11 mouse cellular contexts compared by ENCODE assay signal in the genomic region with DNA sequence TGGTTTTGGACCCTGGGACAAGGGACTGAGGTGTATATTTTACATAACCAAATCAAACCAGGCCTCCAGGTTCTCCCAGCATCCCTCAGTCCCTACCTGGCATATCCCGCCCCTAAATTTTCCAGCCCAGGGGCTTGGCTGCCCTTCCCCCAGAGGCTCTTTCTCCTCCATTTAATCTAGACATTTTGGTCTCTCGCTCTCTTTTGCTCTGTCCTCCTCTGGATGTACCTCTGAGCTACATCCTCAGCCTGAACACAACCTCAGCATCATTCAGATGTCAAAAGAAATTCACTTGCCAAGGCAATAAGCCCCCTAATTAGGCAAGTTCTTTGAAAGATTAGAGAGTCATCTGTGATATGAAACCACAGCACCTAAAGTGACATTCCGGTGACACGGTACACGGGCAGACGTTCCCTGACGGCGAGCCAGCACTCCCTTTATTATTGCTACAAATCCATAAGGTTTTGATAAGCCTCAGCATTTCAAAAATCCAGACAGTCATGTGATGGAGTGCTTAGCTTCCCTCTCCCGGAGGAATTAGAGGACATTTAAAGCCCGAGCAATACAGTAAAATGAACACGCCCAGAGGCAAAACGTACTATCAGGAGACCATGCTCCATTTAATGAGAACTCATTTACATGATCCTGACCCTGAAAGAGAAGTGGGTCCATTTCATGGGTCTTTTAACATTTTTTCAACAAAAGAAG. TPM values are rescaled to one million over a fixed set of nuclear protein-coding genes. Genes with fewer than 3 reads are reported as not detected.
DNase-seq lines count a peak whose midpoint lies in the region; ATAC-seq and TF ChIP-seq lines count a peak whose summit lies in the region.
"Had no signal": no experiment of that assay in that cellular context is flagged by ENCODE, and none has a peak within 500 bp of the region (broad histone marks: within the 10 kb centered on the region; RNA-seq: fewer than 3 reads in every experiment).

No protein-coding gene starts in this region.

- no peak overlapping the region for H3K27ac ChIP-seq in embryonic facial prominence, embryonic 11.5 days (replicated peaks; ENCODE audit: low read depth, low read length)
- no peak overlapping the region for H3K27ac ChIP-seq in embryonic facial prominence, embryonic 10.5 days (replicated peaks)
- H3K27ac ChIP-seq in ES-Bruce4 (ENCODE audit: insufficient read depth, low read length), result peak overlapping the region; percentile 57
- peak overlapping the region; percentile 40 for H3K27ac ChIP-seq in forebrain, postnatal 0 days (ENCODE audit: low read depth, low read length)
- H3K27ac ChIP-seq in midbrain, embryonic 15.5 days, result peak overlapping the region; percentile 51
- H3K27ac ChIP-seq: limb, embryonic 12.5 days had no signal

- no peaks in the 10 kb centered on the region for H3K4me1 ChIP-seq in embryonic facial prominence, embryonic 11.5 days (ENCODE audit: control insufficient read depth, insufficient read depth, low read length)
- peaks cover 39% of the 10 kb centered on the region for H3K4me1 ChIP-seq in embryonic facial prominence, embryonic 10.5 days
- H3K4me1 ChIP-seq in ES-Bruce4 (ENCODE audit: control insufficient read depth, insufficient read depth, low read length), result peaks cover 13% of the 10 kb centered on the region
- H3K4me1 ChIP-seq in forebrain, postnatal 0 days (ENCODE audit: insufficient read depth), result peaks cover 13% of the 10 kb centered on the region
- H3K4me1 ChIP-seq in midbrain, embryonic 15.5 days, result peaks cover 24% of the 10 kb centered on the region

- H3K27me3 ChIP-seq in embryonic facial prominence, embryonic 11.5 days (ENCODE audit: control insufficient read depth, insufficient read depth, low read length), result no peaks in the 10 kb centered on the region
- H3K27me3 ChIP-seq in embryonic facial prominence, embryonic 10.5 days (replicated peaks; ENCODE audit: low read depth, poor library complexity, severe bottlenecking), result no peaks in the 10 kb centered on the region
- no peaks in the 10 kb centered on the region for H3K27me3 ChIP-seq in ES-Bruce4 (ENCODE audit: control insufficient read depth, insufficient read depth, low read length, poor library complexity, severe bottlenecking)
- no peaks in the 10 kb centered on the region for H3K27me3 ChIP-seq in forebrain, postnatal 0 days (ENCODE audit: insufficient read depth, low read length)
- no peaks in the 10 kb centered on the region for H3K27me3 ChIP-seq in midbrain, embryonic 15.5 days (replicated peaks)
- H3K27me3 ChIP-seq: limb, embryonic 12.5 days had no signal

- no peaks in the 10 kb centered on the region for H3K9me3 ChIP-seq in embryonic facial prominence, embryonic 11.5 days (replicated peaks; ENCODE audit: control insufficient read depth, low read length)
- no peaks in the 10 kb centered on the region for H3K9me3 ChIP-seq in embryonic facial prominence, embryonic 10.5 days
- H3K9me3 ChIP-seq in ES-Bruce4 (replicated peaks; ENCODE audit: control insufficient read depth, insufficient read depth, low read length, poor library complexity, severe bottlenecking), result no peaks in the 10 kb centered on the region
- no peaks in the 10 kb centered on the region for H3K9me3 ChIP-seq in forebrain, postnatal 0 days (ENCODE audit: low read length)
- no peaks in the 10 kb centered on the region for H3K9me3 ChIP-seq in midbrain, embryonic 15.5 days
- H3K9me3 ChIP-seq: limb, embryonic 12.5 days had no signal

- TF ChIP-seq EP300 in ES-Bruce4 (IDR thresholded peaks at IDR 0.05; ENCODE audit: insufficient read depth, low read depth, low read length), result no peak

- H3K9ac ChIP-seq in embryonic facial prominence, embryonic 11.5 days (replicated peaks; ENCODE audit: low read length), result no peak overlapping the region
- H3K9ac ChIP-seq in ES-Bruce4 (ENCODE audit: low read depth, poor library complexity, severe bottlenecking), result peak overlapping the region; percentile 48
- H3K9ac ChIP-seq in forebrain, postnatal 0 days, result no peak overlapping the region
- no peak overlapping the region for H3K9ac ChIP-seq in midbrain, embryonic 15.5 days
- H3K9ac ChIP-seq: limb, embryonic 12.5 days had no signal

- H3K36me3 ChIP-seq in embryonic facial prominence, embryonic 11.5 days (replicated peaks; ENCODE audit: control insufficient read depth, insufficient read depth, low read depth, low read length), result no peaks in the 10 kb centered on the region
- H3K36me3 ChIP-seq in embryonic facial prominence, embryonic 10.5 days (replicated peaks), result peaks cover 10% of the 10 kb centered on the region; the same call in 1 of the 2 replicates
- H3K36me3 ChIP-seq in ES-Bruce4 (ENCODE audit: control insufficient read depth, insufficient read depth, low read length, poor library complexity, severe bottlenecking), result no peaks in the 10 kb centered on the region
- H3K36me3 ChIP-seq in forebrain, postnatal 0 days (ENCODE audit: insufficient read depth), result no peaks in the 10 kb centered on the region
- no peaks in the 10 kb centered on the region for H3K36me3 ChIP-seq in midbrain, embryonic 15.5 days (replicated peaks)
- H3K36me3 ChIP-seq: limb, embryonic 12.5 days had no signal

- no peak overlapping the region for H3K4me2 ChIP-seq in embryonic facial prominence, embryonic 11.5 days (ENCODE audit: low read depth, low read length)
- no peak overlapping the region for H3K4me2 ChIP-seq in forebrain, postnatal 0 days (ENCODE audit: low read depth)
- peak overlapping the region; percentile 6; the same call in 1 of the 2 replicates for H3K4me2 ChIP-seq in midbrain, embryonic 15.5 days
- H3K4me2 ChIP-seq: limb, embryonic 12.5 days had no signal

- peak; percentile 57 for DNase-seq in embryonic facial prominence, embryonic 11.5 days (ENCODE audit: low spot score)
- no peak for DNase-seq in embryonic facial prominence, embryonic 10.5 days (ENCODE audit: low spot score)
- DNase-seq in forebrain, postnatal 0 days, result no peak
- no peak for DNase-seq in spleen, adult 18-20 months
- no peak for DNase-seq in Muller cell, postnatal 12 days (ENCODE audit: inconsistent ontology term)
- DNase-seq in adrenal gland, adult 8-10 months, result no peak
- DNase-seq: cerebellum, postnatal 36 days; right cerebral cortex, adult 18-20 months had no signal

- 42% methylated on average over 12 of the region's 12 CpGs for WGBS in embryonic facial prominence, embryonic 11.5 days
- WGBS in embryonic facial prominence, embryonic 10.5 days, result 61% methylated on average over 12 of the region's 12 CpGs
- 27% methylated on average over 12 of the region's 12 CpGs for WGBS in forebrain, postnatal 0 days
- WGBS in midbrain, embryonic 15.5 days, result 29% methylated on average over 12 of the region's 12 CpGs

- H3K4me3 ChIP-seq in embryonic facial prominence, embryonic 11.5 days (ENCODE audit: low read depth, low read length), result no peak overlapping the region
- H3K4me3 ChIP-seq in embryonic facial prominence, embryonic 10.5 days, result no peak overlapping the region
- no peak overlapping the region for H3K4me3 ChIP-seq in ES-Bruce4 (ENCODE audit: low read depth, low read length)
- no peak overlapping the region for H3K4me3 ChIP-seq in forebrain, postnatal 0 days (ENCODE audit: low read depth, low read length)
- no peak overlapping the region for H3K4me3 ChIP-seq in midbrain, embryonic 15.5 days
- H3K4me3 ChIP-seq: limb, embryonic 12.5 days had no signal

- no peak for TF ChIP-seq CTCF in ES-Bruce4 (IDR thresholded peaks at IDR 0.05; ENCODE audit: low read depth, low read length)
- TF ChIP-seq CTCF in forebrain, postnatal 0 days (IDR thresholded peaks at IDR 0.05; ENCODE audit: low read depth), result no peak

- TF ChIP-seq POLR2A in ES-Bruce4 (IDR thresholded peaks at IDR 0.05; ENCODE audit: insufficient read depth, low read length), result no peak

- no peak for ATAC-seq in embryonic facial prominence, embryonic 11.5 days (replicated peaks; ENCODE audit: insufficient number of reproducible peaks, low FRiP score, low TSS enrichment, low read depth)
- no peak for ATAC-seq in forebrain, postnatal 0 days
- ATAC-seq in midbrain, embryonic 15.5 days (replicated peaks), result peak; percentile 87

RNA-seq across cellular contexts. Expression of a gene that starts 50.6 kb away (rescaled TPM):
- polyA plus RNA-seq in embryonic facial prominence, embryonic 11.5 days (2014; fragmentation: Nextera tagmentation; extraction: Ambion mirVana), result 44.5 and 46.9 TPM in 2 replicates
- polyA plus RNA-seq in embryonic facial prominence, embryonic 10.5 days (2016; fragmentation: Nextera tagmentation; extraction: Ambion mirVana), result 33.1 and 34.9 TPM in 2 replicates
- 123 and 141 TPM in 2 replicates for polyA plus RNA-seq in ES-Bruce4 (2011; ENCODE audit: insufficient read depth, insufficient read length, low read depth, missing spikeins)
- total RNA-seq in forebrain, postnatal 0 days (2014; rRNA removed), result 67.1 and 76.8 TPM in 2 replicates
- 29.6 and 44.4 TPM in 2 replicates for polyA plus RNA-seq in forebrain, postnatal 0 days (2015; fragmentation: Nextera tagmentation; extraction: Ambion mirVana)
- 52.0 and 53.8 TPM in 2 replicates for polyA plus RNA-seq in midbrain, embryonic 15.5 days (2015; fragmentation: Nextera tagmentation; extraction: Ambion mirVana)
- 100 to 1,000 TPM in 1 of 4 experiments, 10 to 100 TPM in 3; 54.1 to 103 (median 65.0) TPM for total RNA-seq in adrenal gland, adult 8-10 months (2022)

RNA-seq across cellular contexts. Expression of a gene that starts 51.4 kb away (rescaled TPM):
- 27.2 and 29.3 TPM in 2 replicates for polyA plus RNA-seq in embryonic facial prominence, embryonic 11.5 days (2014; fragmentation: Nextera tagmentation; extraction: Ambion mirVana)
- polyA plus RNA-seq in embryonic facial prominence, embryonic 10.5 days (2016; fragmentation: Nextera tagmentation; extraction: Ambion mirVana), result 23.7 and 24.6 TPM in 2 replicates
- 47.9 and 50.5 TPM in 2 replicates for polyA plus RNA-seq in ES-Bruce4 (2011; ENCODE audit: insufficient read depth, insufficient read length, low read depth, missing spikeins)
- total RNA-seq in forebrain, postnatal 0 days (2014; rRNA removed), result 21.7 and 30.8 TPM in 2 replicates
- 18.8 and 23.7 TPM in 2 replicates for polyA plus RNA-seq in forebrain, postnatal 0 days (2015; fragmentation: Nextera tagmentation; extraction: Ambion mirVana)
- 28.3 and 29.2 TPM in 2 replicates for polyA plus RNA-seq in midbrain, embryonic 15.5 days (2015; fragmentation: Nextera tagmentation; extraction: Ambion mirVana)
- 10 to 100 TPM; 33.5 to 49.1 (median 44.9) TPM for total RNA-seq in adrenal gland, adult 8-10 months (2022)

Comparison
In these comparisons a context has a peak if more than half of its experiments do, and no peak if none do; other contexts are left out.
1. H3K27ac ChIP-seq: peak in ES-Bruce4 (single experiment), forebrain, postnatal 0 days (single experiment) and midbrain, embryonic 15.5 days (single experiment); none in embryonic facial prominence, embryonic 11.5 days (single experiment) and embryonic facial prominence, embryonic 10.5 days (single experiment).